9 mouse cellular contexts compared by ENCODE assay signal in the genomic region with DNA sequence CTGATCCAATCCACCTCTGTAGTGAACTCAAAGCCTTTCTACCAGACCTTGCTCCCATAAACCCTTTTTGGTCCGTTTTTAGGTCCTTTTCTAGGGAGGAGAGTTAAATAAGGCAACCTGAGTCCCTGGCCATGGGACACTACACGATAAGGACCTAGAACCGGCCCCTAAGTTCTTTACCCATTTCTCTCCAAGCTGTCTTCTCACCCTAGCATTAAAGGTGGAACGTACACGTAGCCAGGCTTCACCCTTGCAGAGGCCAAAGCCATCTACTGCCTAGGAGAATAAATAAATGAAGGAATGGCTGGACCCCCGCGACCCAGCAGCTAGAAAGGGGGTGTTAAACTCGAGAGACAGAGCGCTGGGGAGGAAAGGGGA. TPM values are rescaled to one million over a fixed set of nuclear protein-coding genes. Genes with fewer than 3 reads are reported as not detected.
DNase-seq lines count a peak whose midpoint lies in the region; ATAC-seq and TF ChIP-seq lines count a peak whose summit lies in the region.
"Had no signal": no experiment of that assay in that cellular context is flagged by ENCODE, and none has a peak within 500 bp of the region (broad histone marks: within the 10 kb centered on the region; RNA-seq: fewer than 3 reads in every experiment).

No protein-coding gene starts in this region.

- H3K4me3 ChIP-seq in limb, embryonic 14.5 days (replicated peaks; ENCODE audit: low read length) = peak overlapping the region; percentile 48

- H3K4me1 ChIP-seq in limb, embryonic 14.5 days (ENCODE audit: control insufficient read depth, insufficient read depth, low read length) = peaks cover 19% of the 10 kb centered on the region; the same call in 1 of the 2 replicates

- no peak for ATAC-seq in limb, embryonic 14.5 days (ENCODE audit: low FRiP score, low read depth)
- no peak for ATAC-seq in frontal cortex, adult (ENCODE audit: low TSS enrichment)

- H3K27me3 ChIP-seq in limb, embryonic 14.5 days (ENCODE audit: control insufficient read depth, insufficient read depth, low read length) = peaks cover 79% of the 10 kb centered on the region

- H3K4me2 ChIP-seq in limb, embryonic 14.5 days (replicated peaks; ENCODE audit: low read depth, low read length, severe bottlenecking) = peak overlapping the region; percentile 87

- no peak overlapping the region for H3K9ac ChIP-seq in limb, embryonic 14.5 days (ENCODE audit: low read depth, low read length, severe bottlenecking)

- no peak for TF ChIP-seq POLR2A in limb, embryonic 14.5 days (IDR thresholded peaks at IDR 0.05; ENCODE audit: borderline replicate concordance, extremely low read depth, insufficient read depth, insufficient read length)

- H3K27ac ChIP-seq in limb, embryonic 14.5 days (replicated peaks; ENCODE audit: low read depth, low read length) = no peak overlapping the region

- H3K36me3 ChIP-seq in limb, embryonic 14.5 days (ENCODE audit: control insufficient read depth, insufficient read depth, low read length) = no peaks in the 10 kb centered on the region

- peak; percentile 36 for DNase-seq in heart, adult 11 months
- DNase-seq in heart, postnatal 10 days = no peak
- DNase-seq in retina, embryonic 14.5 days (ENCODE audit: low spot score) = peak; percentile 16
- DNase-seq in retina, postnatal 1 day = no peak
- DNase-seq in limb, embryonic 14.5 days (ENCODE audit: low spot score) = no peak
- no peak for DNase-seq in layer of hippocampus, adult 9-11 months
- DNase-seq in cerebellum, postnatal 10 days = no peak

- intact Hi-C loops in heart, postnatal 10 days (cut with DNase I) = loop anchor here (2.0 to 5.0 kb wide), 2 partner anchors 29 to 178 kb away; no protein-coding TSS in a partner anchor

- under 1% methylated on average over 9 of the region's 9 CpGs for WGBS in limb, embryonic 14.5 days

- no peaks in the 10 kb centered on the region for H3K9me3 ChIP-seq in limb, embryonic 14.5 days (ENCODE audit: control insufficient read depth, low read length)

RNA-seq across cellular contexts. Expression of a gene that starts 26.6 kb away (rescaled TPM):
- total RNA-seq in heart, postnatal 10 days (2021) = not detected
- polyA plus RNA-seq in limb, embryonic 14.5 days (2012; rRNA removed) = 0.39 and 0.87 TPM in 2 replicates
- polyA plus RNA-seq in limb, embryonic 14.5 days (2014; fragmentation: Nextera tagmentation; extraction: Ambion mirVana) = 0.07 and 0.21 TPM in 2 replicates

RNA-seq across cellular contexts. Expression of a gene that starts 29.5 kb away (rescaled TPM):
- total RNA-seq in heart, postnatal 10 days (2021) = 10 to 100 TPM; 11.7 to 16.4 TPM
- 64.4 and 74.2 TPM in 2 replicates for polyA plus RNA-seq in limb, embryonic 14.5 days (2012; rRNA removed)
- 26.7 and 31.7 TPM in 2 replicates for polyA plus RNA-seq in limb, embryonic 14.5 days (2014; fragmentation: Nextera tagmentation; extraction: Ambion mirVana)

RNA-seq across cellular contexts. Expression of a gene that starts 58.0 kb away (rescaled TPM):
- total RNA-seq in heart, postnatal 10 days (2021) = 10 to 100 TPM; 40.9 to 50.6 TPM
- 13.2 and 17.6 TPM in 2 replicates for polyA plus RNA-seq in limb, embryonic 14.5 days (2012; rRNA removed)
- 12.4 and 13.8 TPM in 2 replicates for polyA plus RNA-seq in limb, embryonic 14.5 days (2014; fragmentation: Nextera tagmentation; extraction: Ambion mirVana)
- polyA plus RNA-seq: C2C12 had no signal

Comparison
In these comparisons a context has a peak if more than half of its experiments do, and no peak if none do; other contexts are left out.
1. DNase-seq: peak in heart, adult 11 months (single experiment) and retina, embryonic 14.5 days (single experiment); none in heart, postnatal 10 days (0 of 2), retina, postnatal 1 day (single experiment), limb, embryonic 14.5 days (single experiment), layer of hippocampus, adult 9-11 months (single experiment) and cerebellum, postnatal 10 days (0 of 2).